8 mouse cellular contexts compared by ENCODE assay signal in genomic region chr5:111420896-111421295, GRCm38 (mm10). TPM values are rescaled to one million over a fixed set of nuclear protein-coding genes. Genes with fewer than 3 reads are reported as not detected.
DNase-seq lines count a peak whose midpoint lies in the region; ATAC-seq and TF ChIP-seq lines count a peak whose summit lies in the region.

No protein-coding gene starts in this region.

- TF ChIP-seq POLR2A in limb, embryonic 14.5 days (IDR thresholded peaks at IDR 0.05; ENCODE audit: borderline replicate concordance, extremely low read depth, insufficient read depth, insufficient read length) = no peak

- H3K36me3 ChIP-seq in limb, embryonic 14.5 days (ENCODE audit: control insufficient read depth, insufficient read depth, low read length) = peaks cover 36% of the 10 kb centered on the region
- H3K36me3 ChIP-seq in stomach, embryonic 16.5 days (ENCODE audit: control insufficient read depth, insufficient read depth, low read length) = no peaks in the 10 kb centered on the region

- H3K4me2 ChIP-seq in limb, embryonic 14.5 days (replicated peaks; ENCODE audit: low read depth, low read length, severe bottlenecking) = peak overlapping the region; percentile 75
- H3K4me2 ChIP-seq in stomach, embryonic 16.5 days (ENCODE audit: low read depth, low read length) = peak overlapping the region; percentile 92

- WGBS in limb, embryonic 14.5 days = 47% methylated on average over 19 of the region's 22 CpGs
- WGBS in stomach, embryonic 16.5 days = 69% methylated on average over 22 of the region's 22 CpGs

- H3K9ac ChIP-seq in limb, embryonic 14.5 days (ENCODE audit: low read depth, low read length, severe bottlenecking) = peak overlapping the region; percentile 90
- H3K9ac ChIP-seq in stomach, embryonic 16.5 days (ENCODE audit: low read length) = peak overlapping the region; percentile 92

- no peaks in the 10 kb centered on the region for H3K9me3 ChIP-seq in limb, embryonic 14.5 days (ENCODE audit: control insufficient read depth, low read length)
- H3K9me3 ChIP-seq in stomach, embryonic 16.5 days (replicated peaks; ENCODE audit: control insufficient read depth, low read length) = no peaks in the 10 kb centered on the region

- peak overlapping the region; percentile 98 for H3K4me3 ChIP-seq in gastrocnemius, adult 2 months
- H3K4me3 ChIP-seq in limb, embryonic 14.5 days (replicated peaks; ENCODE audit: low read length) = peak overlapping the region; percentile 70
- peak overlapping the region; percentile 77 for H3K4me3 ChIP-seq in stomach, embryonic 16.5 days (replicated peaks; ENCODE audit: low read length)

- peaks cover 60% of the 10 kb centered on the region for H3K4me1 ChIP-seq in limb, embryonic 14.5 days (ENCODE audit: control insufficient read depth, insufficient read depth, low read length)
- H3K4me1 ChIP-seq in stomach, embryonic 16.5 days (ENCODE audit: control insufficient read depth, insufficient read depth, low read length) = peaks cover 37% of the 10 kb centered on the region

- peak overlapping the region; percentile 92 for H3K27ac ChIP-seq in gastrocnemius, adult 2 months
- no peak overlapping the region for H3K27ac ChIP-seq in limb, embryonic 14.5 days (replicated peaks; ENCODE audit: low read depth, low read length)
- no peak overlapping the region for H3K27ac ChIP-seq in stomach, embryonic 16.5 days (ENCODE audit: low read length)

- no peak for DNase-seq in gastrocnemius, adult 2 months
- DNase-seq in gastrocnemius, adult 8-10 months (ENCODE audit: low spot score in 2 of 2) = no peak
- DNase-seq in retina, postnatal 1 day = peak; percentile 20
- no peak for DNase-seq in retina, embryonic 14.5 days (ENCODE audit: low spot score)
- no peak for DNase-seq in limb, embryonic 14.5 days (ENCODE audit: low spot score)
- DNase-seq in urinary bladder, postnatal 14 days (ENCODE audit: low spot score) = no peak
- DNase-seq in frontal cortex, postnatal 10 days (ENCODE audit: low spot score in 2 of 2) = no peak

- intact Hi-C loops in gastrocnemius, adult 2 months (cut with DNase I) = loop anchor here (5.0 kb wide), 1 partner anchor 86 kb away; no protein-coding TSS in a partner anchor

- no peak for TF ChIP-seq CTCF in gastrocnemius, adult 2 months (IDR thresholded peaks at IDR 0.05)

- ATAC-seq in limb, embryonic 14.5 days (ENCODE audit: low FRiP score, low read depth) = no peak
- ATAC-seq in stomach, embryonic 16.5 days (ENCODE audit: insufficient read depth, low FRiP score) = no peak

- peaks cover 28% of the 10 kb centered on the region for H3K27me3 ChIP-seq in limb, embryonic 14.5 days (ENCODE audit: control insufficient read depth, insufficient read depth, low read length)
- peaks cover 21% of the 10 kb centered on the region for H3K27me3 ChIP-seq in stomach, embryonic 16.5 days (ENCODE audit: control insufficient read depth, insufficient read depth, low read length)

RNA-seq across cellular contexts. Expression of gene Mn1, which starts 3.7 kb away (rescaled TPM):
- 10 to 100 TPM; 43.9 to 85.9 TPM for total RNA-seq in gastrocnemius, adult 2 months (2021)
- total RNA-seq in gastrocnemius, adult 8-10 months (2022) = 10 to 100 TPM; 28.0 to 63.4 (median 39.8) TPM
- 11.4 and 16.0 TPM in 2 replicates for polyA plus RNA-seq in limb, embryonic 14.5 days (2012; rRNA removed)
- 18.2 and 21.0 TPM in 2 replicates for polyA plus RNA-seq in limb, embryonic 14.5 days (2014; fragmentation: Nextera tagmentation; extraction: Ambion mirVana)
- 11.1 and 11.7 TPM in 2 replicates for polyA plus RNA-seq in stomach, embryonic 16.5 days (2015; fragmentation: Nextera tagmentation; extraction: Ambion mirVana)
